Mouse (Mus musculus) kidney, postnatal 0 days (tissue): Measurements from ENCODE around the gene Rdh12. TPM values are rescaled to one million over a fixed set of nuclear protein-coding genes. Genes with fewer than 3 reads are reported as not detected.

Source experiments
- ATAC-seq: fragments of 200-750 bp; cut with Nextera tagmentation; replicated peaks from 2 replicates; pipeline ENCODE4 v1.8.0; 2017; ENCODE audit warnings: low read depth, moderate number of reproducible peaks, moderate TSS enrichment, moderate library complexity; ENCODE audit not compliant: low FRiP score
- DNase-seq: peaks from one replicate; pipeline ENCODE4 v3.0.0-alpha.2; 2016; ENCODE audit warnings: low spot score
- H3K27ac ChIP-seq: fragments of 300-500 bp; sonication (generic); 2 replicates; pipeline ENCODE4 v1.5.1; 2014; ENCODE audit warnings: mild to moderate bottlenecking
- H3K27me3 ChIP-seq: fragments of 300-500 bp; sonication (generic); 2 replicates; pipeline ENCODE4 v1.6.1; 2014; ENCODE audit warnings: low read length, mixed read lengths; ENCODE audit not compliant: insufficient read depth
- H3K36me3 ChIP-seq: fragments of 300-500 bp; sonication (generic); 2 replicates; pipeline ENCODE4 v1.6.1; 2014; ENCODE audit warnings: low read length, mixed read lengths; ENCODE audit not compliant: insufficient read depth
- H3K4me1 ChIP-seq: fragments of 300-500 bp; sonication (generic); replicated peaks from 2 replicates; pipeline ENCODE4 v1.6.1; 2014; ENCODE audit warnings: antibody characterized with exemption, low read length, mixed read lengths; ENCODE audit not compliant: insufficient read depth
- H3K4me2 ChIP-seq: fragments of 300-500 bp; sonication (generic); 2 replicates; pipeline ENCODE4 v1.6.1; 2014; ENCODE audit warnings: mild to moderate bottlenecking, low read length, moderate library complexity, mixed read lengths
- H3K4me3 ChIP-seq: fragments of 300-500 bp; sonication (generic); replicated peaks from 2 replicates; pipeline ENCODE4 v1.5.1; 2014; ENCODE audit warnings: low read depth, low read length
- H3K9ac ChIP-seq: fragments of 300-500 bp; sonication (generic); 2 replicates; pipeline ENCODE4 v1.6.1; 2014; ENCODE audit warnings: low read depth, low read length
- H3K9me3 ChIP-seq: fragments of 300-500 bp; sonication (generic); replicated peaks from 2 replicates; pipeline ENCODE4 v1.6.1; 2016; ENCODE audit warnings: low read length, inconsistent platforms, mixed read lengths
- CTCF ChIP-seq: IDR thresholded peaks from 2 replicates; pipeline ENCODE4 v1.5.1; 2016; ENCODE audit warnings: antibody characterized with exemption, low read depth, mild to moderate bottlenecking, moderate library complexity
- WGBS: fragments of 180-500 bp; shearing (Covaris S2); extraction: QIAGEN DNeasy Blood & Tissue Kit; methylation state at CpG from one replicate; pipeline ENCODE4 v1.1.7; 2014; 5-methylcytosine and 5-hydroxymethylcytosine counted together
- polyA plus RNA-seq: library from polyadenylated mRNA; unstranded; fragments of >200 nt; fragmentation: Nextera tagmentation; extraction: Ambion mirVana; gene quantifications from 2 replicates; pipeline ENCODE4 v1.2.1, GENCODE M21; 2015

The Rdh12 gene
- polyA plus RNA-seq, 1 experiment from 2014 or later: 7.4 TPM

- 54% methylated on average over 5 of the region's 5 CpGs for WGBS
- Histone ChIP-seq H3K27ac (no peak overlapping the region), H3K4me2 (no peak overlapping the region), H3K9me3 (no peaks in the 10 kb centered on the region), H3K4me3 (no peak overlapping the region), H3K27me3 (no peaks in the 10 kb centered on the region), H3K36me3 (peaks cover 56% of the 10 kb centered on the region), H3K4me1 (no peaks in the 10 kb centered on the region), H3K9ac (no peak overlapping the region)
- ATAC-seq: no peak
- DNase-seq: peak; percentile 46
- peak; percentile 72 for TF ChIP-seq CTCF
Observed at GRCm38 (mm10) chr12:79261035-79261434, 52.3 kb downstream of the Rdh12 start.

Other genes starting within 250 kb of the Rdh12 start
- 3.3 TPM in 2 replicates for gene Tmem229b, start 201.3 kb upstream of the Rdh12 start, polyA plus RNA-seq
- gene Plekhh1, start 179.8 kb upstream of the Rdh12 start, polyA plus RNA-seq: 5.8 and 6.0 TPM in 2 replicates
- gene Pigh, start 119.3 kb upstream of the Rdh12 start, polyA plus RNA-seq: 23.3 and 25.6 TPM in 2 replicates
- 51.1 and 66.6 TPM in 2 replicates for gene Arg2, start 78.1 kb upstream of the Rdh12 start, polyA plus RNA-seq
- gene Vti1b, start 36.2 kb upstream of the Rdh12 start, polyA plus RNA-seq: 105 and 108 TPM in 2 replicates
- gene Rdh11, start 16.6 kb upstream of the Rdh12 start, polyA plus RNA-seq: 21.4 and 22.7 TPM in 2 replicates
- 7.6 and 8.9 TPM in 2 replicates for gene Zfyve26, start 87.4 kb downstream of the Rdh12 start, polyA plus RNA-seq
- gene Rad51b, start 88.4 kb downstream of the Rdh12 start, polyA plus RNA-seq: 3.9 TPM in 2 replicates